Mouse (Mus musculus): ENCODE data around the gene Pkig. TPM values are rescaled to one million over a fixed set of nuclear protein-coding genes. Genes with fewer than 3 reads are reported as not detected.
"Not testable (repeated sequence)": the region's sequence is repeated elsewhere in the genome, so short reads cannot be mapped to it uniquely, and the experiment has no call there.

The Pkig gene
- polyA plus RNA-seq, 1 experiment, result 88.5 TPM

DNA sequence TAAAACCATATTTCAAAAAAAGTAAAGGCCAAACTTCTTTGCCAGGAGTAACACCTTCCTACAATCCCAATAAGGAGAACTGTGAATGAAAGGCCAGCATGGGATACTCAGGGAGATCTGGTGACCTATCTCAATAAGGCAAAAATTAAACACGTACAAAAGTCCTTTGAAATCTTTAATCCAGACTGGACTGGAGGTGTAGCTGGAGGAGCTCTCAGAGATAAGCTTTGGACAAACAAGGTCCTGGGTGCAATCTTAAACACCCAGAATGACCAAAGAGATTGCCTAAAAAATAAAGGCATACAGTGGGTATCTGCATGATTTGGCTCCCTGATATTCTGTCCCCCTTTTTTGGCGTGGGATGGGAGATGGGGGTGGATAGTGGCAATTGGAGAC, 14.6 kb upstream of the Pkig start:
- DNase-seq (ENCODE audit: low read depth), result no peak

DNA sequence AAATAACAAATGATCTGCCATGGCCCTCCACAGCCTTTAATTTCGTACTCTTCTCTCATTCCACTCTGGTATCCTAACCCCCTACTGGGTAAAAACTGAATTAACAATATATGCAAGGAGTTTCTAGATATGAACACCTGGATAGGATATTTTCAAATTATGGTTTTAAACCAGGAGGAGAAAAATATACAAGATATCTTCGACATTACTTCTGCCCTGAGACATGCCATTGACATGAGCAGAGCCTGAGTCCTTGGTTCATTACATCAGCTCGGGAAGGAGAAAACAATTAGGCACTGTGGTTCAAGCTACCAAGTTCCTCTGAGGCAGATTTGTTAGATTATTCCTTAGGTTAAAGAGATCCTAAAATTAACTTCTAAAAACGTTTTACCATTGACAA, 14.1 kb upstream of the Pkig start:
- DNase-seq (ENCODE audit: low read depth), result no peak

DNA sequence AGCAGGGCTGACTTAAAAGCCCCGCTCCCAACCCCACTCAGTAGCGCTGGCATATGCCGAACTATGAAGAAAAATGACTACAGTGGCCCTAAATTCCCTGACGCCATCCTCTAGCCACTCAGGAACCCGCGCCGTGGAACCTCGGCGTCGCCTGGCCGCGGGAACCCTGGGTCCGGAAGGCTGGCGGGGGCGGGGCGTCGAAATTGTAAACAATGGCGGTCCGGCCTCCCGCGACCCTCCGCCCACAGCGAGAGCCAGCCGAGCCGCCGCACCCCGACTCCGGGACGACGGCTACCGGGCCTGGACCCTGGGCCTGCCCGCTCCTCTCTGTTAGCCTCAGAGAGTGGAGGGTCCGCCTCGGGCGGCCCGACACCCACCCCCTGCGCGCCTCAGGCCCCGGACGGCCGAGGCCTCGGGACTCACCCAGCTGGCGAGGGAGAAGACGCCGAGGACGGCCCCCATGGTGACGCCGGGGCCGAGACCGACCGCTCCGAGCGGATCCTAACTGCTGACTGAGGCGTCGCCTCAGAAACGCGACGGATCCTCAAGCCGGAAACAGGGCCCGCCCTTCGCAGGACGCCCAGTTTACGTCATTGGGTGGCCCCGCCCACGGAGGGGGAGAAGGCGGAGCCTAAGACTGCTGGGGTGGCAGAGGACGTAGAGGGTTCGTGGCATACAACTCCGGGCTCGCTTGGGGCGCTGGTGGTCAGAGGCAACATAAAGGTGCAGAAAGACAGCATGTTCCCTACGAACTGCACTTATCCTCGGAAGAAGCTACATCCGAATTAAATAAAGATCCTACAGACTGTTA, 13.4 kb upstream of the Pkig start, which contains the start of gene Serinc3:
Gene Serinc3 (minus strand): TSS at position 557 of the 811 bp plus-strand sequence.
- DNase-seq (ENCODE audit: low read depth), result no peak

DNA sequence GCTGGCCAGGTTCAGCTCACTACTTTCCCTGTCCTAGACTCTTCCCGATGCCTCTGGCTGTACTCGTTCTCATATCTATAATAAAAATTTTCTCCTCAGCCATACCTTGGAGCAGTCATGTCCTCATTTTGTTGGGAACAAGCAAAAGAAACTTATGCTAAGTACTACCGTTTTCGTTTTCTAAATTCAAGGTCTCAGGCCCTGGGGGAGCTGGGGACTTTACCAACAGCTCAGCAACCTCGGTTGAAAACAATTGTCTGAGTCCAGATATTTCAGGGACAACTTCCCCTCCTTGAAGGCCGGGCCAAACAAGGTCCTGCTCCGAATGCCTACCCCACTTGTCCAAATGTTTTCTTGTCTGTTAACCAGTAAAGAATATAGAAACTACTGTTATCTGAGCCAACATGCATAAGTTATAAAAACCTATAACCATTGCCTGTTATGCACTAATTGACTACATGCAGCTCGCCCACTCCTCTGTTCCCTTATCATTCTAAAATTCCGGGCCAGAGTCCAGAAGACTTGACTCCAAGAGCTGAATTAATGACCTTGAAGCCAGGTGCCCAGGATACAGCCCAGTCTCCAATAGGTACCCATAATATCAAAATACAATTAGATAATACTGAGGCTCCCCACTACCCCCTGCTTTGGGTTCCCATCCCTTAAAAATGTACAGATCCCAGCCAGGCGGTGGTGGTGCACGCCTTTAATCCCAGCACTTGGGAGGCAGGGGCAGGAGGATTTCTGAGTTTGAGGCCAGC, 12.3 kb upstream of the Pkig start:
- no peak for DNase-seq (ENCODE audit: low read depth)

DNA sequence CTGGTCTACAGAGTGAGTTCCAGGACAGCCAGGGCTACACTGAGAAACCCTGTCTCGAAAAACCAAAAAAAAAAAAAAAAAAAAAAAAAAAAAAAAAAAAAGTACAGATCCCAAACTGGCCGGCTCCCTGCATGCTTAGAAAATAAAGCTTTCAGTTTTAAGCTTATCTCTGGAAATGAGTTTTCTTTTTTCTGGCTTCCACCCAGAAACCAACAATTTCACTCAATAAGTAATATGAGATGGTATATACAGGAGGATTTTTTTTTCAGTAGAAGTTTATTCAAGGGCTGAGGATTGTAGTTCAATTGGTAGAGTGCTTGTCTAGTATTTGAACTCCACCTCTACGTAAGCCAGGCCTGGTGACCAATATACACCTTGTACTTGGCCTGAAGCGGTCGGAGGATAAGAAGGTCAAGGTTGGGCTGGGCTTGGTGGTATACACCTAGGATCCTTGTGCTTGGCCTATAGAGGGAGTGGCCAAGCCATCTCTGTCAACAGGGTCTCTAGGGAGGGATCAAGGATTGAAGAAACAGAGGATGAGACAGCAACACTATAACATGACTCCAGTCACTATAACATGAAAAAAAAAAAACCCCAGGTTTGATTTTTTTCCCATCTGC, 11.6 kb upstream of the Pkig start:
- no peak for DNase-seq (ENCODE audit: low read depth)

DNA sequence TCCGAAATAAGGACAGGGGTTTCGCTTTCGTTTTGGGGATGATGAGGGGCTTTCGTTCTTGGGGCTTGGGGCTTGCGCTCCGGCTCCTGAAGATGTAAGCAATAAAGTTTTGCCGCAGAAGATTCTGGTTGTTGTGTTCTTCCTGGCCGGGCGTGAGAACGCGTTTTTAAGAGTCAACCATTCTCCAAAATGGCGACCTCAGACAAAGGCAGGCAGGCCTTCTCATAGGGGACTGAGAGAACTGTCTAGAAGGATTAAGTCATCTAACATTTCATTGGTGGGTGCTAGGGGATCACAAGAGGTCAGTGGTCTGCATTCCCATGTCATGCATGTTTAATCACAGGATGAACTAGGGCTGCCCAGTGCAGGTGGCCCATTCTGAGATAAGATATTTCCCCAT, 2.5 kb upstream of the Pkig start:
- DNase-seq (ENCODE audit: low read depth), result not testable (repeated sequence)

DNA sequence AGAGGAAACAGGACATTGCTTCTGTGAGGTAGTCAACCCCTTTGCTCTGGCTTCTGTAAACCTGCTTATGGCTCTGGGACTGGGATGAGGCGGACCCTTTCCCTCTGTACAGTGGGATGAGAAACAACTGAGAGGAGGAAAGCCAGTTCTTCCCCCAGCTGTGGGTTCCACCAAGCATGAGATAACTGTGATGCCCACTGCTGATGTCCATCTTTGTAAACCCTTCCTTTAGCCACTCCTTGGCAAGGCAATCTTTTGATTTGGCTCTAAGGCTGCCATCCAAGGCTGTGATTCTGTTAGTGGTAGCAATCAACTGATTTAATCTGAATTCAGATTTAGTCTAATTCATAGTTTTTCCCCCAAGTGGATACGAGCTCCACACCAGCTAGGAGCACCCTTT, 700 bp upstream of the Pkig start:
- no peak for DNase-seq (ENCODE audit: low read depth)

DNA sequence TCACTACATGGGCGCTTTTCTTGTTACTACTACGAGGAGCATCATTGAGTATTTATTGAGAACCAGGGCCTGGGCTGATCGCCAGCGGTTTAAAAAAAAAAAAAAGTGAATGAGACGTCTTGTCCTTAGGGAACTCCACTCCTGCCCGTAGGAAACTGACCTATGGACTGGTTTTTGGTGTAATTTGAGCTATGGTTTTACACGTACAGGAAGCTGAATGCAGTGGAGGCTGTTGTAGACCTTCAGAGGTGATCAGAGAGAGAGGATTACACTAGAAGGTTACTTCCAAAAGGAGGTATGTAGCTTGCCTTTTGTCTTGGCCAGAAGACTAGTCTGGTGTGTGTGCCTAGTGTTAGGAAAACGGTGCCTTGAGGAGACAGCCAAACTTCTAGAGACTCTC, 755 bp downstream of the Pkig start:
- DNase-seq (ENCODE audit: low read depth), result no peak

DNA sequence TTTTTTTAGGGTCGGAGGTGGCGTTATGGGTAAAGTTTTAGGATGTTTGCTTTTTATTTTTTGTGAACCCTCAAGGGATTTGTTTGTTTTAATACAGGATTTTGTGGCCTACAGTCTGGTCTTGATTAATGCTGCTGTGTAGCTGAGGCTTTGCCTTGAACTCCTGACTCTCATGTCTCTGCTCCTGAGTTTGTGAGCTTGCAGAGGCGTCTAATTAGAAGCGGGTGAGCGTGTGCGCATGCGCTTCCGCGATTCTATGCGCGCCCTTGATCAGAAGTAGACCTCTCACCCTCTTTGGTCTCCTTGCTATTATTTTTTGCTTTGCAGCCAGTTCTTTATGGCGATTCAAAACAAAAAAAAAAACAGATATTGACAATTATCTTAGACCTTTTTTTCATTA, 1.2 kb downstream of the Pkig start:
- DNase-seq (ENCODE audit: low read depth), result no peak

DNA sequence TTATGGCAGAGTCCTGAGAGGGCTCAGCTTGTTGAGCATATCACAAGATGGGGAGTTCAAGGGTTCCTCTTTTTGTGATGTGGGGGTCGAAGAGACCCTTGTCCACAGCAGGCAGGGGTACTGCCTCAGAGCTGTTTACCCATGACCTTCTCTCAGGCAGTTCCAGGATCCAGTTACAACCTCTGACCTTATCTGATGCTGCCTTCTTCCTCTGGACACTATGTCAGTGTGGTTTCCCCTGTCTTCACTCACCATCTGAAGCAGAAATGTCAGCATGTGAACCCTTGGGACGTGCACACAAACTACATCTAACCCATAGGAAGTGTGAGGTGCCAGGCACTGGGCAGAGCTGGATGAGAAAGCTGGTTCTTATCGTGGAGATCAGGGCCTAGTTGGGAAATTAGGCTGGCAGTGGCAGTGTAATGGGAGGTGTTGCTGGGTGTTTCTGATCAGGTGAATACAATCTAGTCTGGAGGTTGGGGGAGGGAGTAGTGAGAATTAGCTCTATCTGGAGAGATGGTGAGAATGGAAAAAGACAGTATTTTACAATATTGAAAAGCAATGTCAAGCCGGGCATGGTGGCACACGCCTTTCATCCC, 2.0 kb downstream of the Pkig start:
- no peak for DNase-seq (ENCODE audit: low read depth)

DNA sequence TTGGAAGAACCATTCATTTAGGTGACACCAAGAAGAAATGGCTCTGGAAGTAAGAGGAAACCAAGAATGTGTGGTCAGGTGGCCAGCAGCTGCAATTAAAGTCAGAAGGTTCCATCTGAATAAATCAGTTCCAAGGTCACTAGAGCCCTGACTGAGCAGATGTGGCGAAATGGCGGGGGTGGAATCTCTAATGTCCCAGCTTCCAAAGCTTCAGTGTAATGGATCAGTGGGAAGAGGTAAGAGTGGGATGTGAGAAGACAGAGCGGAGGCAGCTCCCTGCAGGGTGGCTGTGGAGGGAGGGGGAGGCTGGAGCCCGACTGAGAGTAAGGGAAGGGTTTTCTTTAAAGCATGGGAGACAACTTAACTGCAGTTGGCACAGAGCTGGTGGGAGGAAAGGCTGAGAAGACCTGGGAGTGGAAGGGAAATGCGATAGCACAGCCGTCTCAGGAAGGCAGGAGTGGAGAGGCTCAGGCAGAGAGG, 3.2 kb downstream of the Pkig start:
- no peak for DNase-seq (ENCODE audit: low read depth)

DNA sequence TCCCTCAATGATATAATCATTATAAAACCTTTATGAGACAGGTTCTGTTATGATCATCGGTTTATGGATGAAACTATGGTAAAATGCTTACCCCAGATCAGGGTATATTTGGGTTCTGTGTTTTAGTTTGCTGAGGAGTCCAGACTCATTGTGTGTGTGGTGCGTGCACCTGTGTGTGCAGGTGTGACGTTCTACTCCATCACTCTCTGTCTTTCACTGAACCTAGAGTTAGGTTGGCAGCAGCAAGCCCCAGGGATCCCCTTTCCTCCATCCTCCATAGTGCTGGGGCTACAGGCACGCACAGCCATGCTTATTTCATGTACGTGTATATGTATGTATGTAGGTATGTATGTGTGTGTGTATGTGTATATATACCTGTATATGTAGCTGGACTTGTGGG, 3.9 kb downstream of the Pkig start:
- no peak for DNase-seq (ENCODE audit: low read depth)

DNA sequence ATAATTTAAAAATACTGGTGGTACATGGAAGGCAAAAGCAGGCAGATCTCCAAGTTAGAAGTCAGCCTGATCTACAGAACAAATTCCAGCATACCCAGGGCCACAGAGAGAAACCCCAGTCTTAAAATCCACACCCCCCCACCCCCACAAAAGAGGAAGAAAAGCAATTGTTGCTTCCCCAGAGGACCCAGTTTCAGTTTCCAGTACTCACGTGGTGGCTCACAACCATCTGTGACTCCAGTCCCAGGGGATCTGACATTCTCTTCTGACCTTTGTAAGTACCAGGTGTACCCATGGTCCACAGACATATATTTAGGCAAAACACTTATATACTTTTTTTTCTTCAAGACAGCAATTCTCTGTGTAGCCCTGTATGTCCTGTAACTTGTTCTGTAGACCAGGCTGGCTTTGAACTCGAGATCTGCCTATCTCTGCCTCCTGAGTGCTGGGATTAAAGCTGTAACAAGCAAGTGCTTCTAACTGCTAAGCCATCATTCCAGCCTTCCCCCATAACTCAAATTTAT, 4.6 kb downstream of the Pkig start:
- DNase-seq (ENCODE audit: low read depth), result no peak

DNA sequence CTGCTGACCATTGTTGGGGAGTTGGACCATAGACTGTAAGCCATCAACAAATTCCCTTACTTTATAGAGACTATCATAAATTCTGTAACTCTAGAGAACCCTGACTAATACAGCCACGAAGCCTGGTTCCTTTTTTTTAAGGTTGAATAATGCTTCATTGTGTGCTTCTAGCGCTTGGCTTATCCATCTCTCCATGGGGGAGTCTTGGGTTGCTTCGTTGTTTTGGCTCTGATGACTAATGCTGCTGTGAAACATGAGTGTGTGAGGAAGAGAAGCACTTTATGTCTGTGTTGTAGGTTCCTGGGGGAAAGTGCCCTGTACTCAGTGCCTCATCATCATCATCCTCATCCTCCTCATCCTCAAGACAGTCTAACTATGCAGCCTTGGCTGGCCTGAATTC, 5.7 kb downstream of the Pkig start:
- no peak for DNase-seq (ENCODE audit: low read depth)

DNA sequence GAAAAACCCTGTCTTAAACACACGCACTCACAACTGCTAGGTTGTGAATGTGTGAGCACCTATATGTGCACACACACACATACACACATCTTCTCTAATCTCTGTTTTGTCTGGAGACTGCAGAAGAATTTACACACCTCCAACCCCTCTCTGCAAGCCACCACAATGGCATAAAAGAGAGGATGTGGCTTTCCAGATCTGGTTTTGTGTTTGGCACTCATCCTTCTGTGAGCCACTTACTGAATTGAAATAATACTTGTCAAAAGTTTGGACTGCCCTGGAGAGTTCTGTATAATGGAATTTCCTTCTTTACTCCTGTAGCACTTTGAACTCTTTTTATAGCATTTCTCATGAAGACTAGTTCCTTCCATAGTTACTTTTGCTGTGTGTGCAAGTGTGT, 8.9 kb downstream of the Pkig start:
- no peak for DNase-seq (ENCODE audit: low read depth)

DNA sequence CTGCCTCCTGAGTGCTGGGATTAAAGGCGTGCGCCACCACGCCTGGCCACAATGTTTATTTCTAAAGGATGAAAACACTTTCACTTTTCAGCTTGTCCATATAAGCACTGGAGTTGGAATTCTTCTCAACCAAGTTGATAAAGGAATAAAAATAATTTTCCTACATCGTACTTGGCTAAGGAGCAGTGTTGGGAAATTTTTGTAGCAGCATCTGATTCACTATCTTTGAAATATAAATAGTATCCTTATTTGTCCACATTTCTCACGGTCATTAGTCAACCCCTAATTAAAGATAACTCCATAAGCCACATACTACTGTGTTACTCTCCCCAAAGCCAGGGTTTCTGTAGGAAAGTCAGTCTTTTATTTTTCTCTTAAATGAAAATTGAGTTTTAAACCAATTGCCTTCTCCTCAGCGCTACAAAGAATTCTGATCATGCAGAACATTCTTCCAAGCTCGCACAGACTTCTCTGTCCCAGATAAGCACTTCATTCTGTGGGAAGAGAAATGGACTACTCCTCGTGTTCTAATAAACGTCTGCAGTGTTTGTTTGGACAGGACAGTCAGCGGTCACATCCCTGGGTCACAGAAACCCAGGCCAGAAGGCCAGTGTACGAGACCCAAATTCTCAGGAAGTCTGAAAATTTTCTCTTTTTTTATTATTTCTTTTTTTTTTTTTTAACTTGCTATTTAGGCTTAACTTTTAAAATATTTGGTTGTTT, 12.8 kb downstream of the Pkig start:
- no peak for DNase-seq (ENCODE audit: low read depth)

DNA sequence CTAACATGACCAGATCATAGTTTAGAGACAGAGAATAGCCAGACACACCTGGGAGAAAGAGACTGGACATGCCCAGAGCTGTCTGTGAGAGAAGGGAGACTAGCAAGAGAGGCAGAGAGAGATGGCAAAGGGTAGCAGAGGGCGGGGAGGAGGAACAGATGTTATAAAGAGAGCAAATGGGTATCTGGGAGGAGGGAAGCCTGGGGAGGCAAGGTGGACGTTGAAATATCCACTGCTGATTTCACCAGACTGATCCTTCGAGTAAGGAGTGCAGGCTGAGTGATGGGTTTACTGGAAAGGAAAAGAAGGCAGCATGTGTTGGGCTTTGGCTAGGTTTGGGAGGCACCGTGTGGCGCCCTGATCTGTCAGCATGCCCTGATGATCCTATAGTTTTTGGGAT, 16.2 kb downstream of the Pkig start:
- DNase-seq (ENCODE audit: low read depth), result no peak

DNA sequence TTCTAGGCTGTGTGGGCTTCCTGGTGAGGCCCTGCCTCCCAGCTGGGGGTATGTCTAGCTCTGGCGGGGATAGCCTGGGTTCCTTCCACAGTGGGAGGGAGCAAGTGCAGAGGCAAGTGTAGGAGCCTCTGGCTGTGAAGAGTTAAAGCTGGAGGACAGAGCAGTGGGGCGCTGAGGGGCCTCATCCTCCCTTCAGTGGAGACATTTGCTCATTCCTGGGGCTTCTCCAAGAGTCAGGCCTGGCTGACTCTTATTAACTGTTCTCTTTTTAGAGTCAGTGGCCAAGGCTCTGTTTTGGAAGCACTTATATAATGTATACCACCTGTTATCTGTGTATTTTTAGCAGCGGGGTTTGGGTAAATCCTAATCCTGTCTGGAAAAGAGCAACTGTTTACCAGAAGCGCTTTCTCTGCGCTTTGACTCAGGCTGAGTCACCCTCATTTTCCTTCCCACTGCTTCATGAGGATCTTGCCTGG, 17.0 kb downstream of the Pkig start:
- no peak for DNase-seq (ENCODE audit: low read depth)

DNA sequence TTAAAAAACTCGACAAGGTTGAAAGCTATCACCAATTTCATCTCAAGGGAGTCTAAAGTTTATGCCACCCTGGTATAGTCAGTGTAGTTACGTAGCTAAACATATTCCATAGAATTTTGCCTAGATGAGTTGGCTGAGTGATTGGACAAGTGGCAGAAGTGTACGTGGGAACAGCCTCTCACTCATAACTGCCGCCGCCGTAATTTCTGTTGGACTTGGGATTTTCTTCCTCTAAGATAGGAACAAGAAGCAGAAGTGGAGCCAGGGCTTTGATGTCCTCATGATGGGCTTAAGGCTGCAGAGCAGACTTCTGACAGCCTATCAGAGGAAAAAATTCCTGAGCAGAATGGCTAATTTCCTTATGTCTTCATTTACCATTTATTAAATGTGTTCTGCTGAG, 17.5 kb downstream of the Pkig start:
- no peak for DNase-seq (ENCODE audit: low read depth)

DNA sequence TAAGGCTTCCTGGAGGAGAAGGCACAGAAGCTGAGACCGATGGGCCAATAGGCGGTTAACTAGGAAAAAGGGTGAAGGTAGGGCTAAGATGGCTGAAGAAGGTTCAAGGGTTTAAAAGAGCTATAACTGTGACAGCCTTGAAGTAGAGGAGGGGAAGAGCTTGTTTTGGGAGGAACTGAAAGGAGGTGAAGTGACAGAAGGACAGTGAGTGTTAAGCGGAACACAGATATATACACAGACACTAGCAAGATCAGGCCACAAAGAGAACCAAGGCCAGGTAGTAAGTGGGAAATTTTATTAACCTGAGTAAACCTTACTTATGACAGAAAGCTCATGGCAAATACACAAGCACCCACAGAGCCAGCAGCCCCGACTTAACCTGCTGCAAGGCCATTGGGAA, 18.1 kb downstream of the Pkig start:
- no peak for DNase-seq (ENCODE audit: low read depth)

DNA sequence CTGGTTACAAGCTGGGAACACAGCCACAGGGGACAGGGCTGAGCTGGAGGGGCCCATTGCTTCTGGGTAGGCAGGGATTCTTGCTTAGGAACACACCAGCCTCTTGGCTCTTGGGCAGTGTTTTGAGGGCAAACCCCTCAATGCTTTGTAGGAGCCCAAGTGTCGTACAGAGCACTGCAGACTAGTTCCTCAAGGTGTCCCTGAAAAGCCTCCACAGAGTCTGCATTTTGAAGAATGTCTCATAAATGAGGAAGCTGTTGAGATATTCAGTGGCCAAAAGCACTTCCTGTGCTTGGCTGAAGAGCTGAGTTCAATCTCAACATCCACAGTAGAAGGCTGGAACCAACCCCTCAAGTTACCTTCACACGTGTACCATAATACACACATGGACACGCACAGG, 18.6 kb downstream of the Pkig start:
- DNase-seq (ENCODE audit: low read depth), result no peak
